Mouse (Mus musculus) G1E (cell line): ENCODE measurements around the gene Mpeg1.

ENCODE experiments used
- CTCF ChIP-seq: IDR thresholded peaks from 2 replicates; pipeline ENCODE4 v1.5.1; 2012; ENCODE audit warnings: low read depth, low read length, inconsistent platforms, mixed read lengths
- GATA2 ChIP-seq: IDR thresholded peaks from 2 replicates; pipeline ENCODE4 v1.6.1; 2012; ENCODE audit warnings: low read depth, low read length, inconsistent platforms, borderline replicate concordance
- TAL1 ChIP-seq: conservative IDR thresholded peaks from 2 replicates; pipeline ENCODE4 v1.6.1; 2012; ENCODE audit warnings: low read depth, low read length, inconsistent platforms, mixed read lengths

GRCm38 (mm10) chr19:12440103-12440725 is 20.4 kb upstream of the Mpeg1 start:
- no peak for TF ChIP-seq CTCF
- TF ChIP-seq TAL1 = no peak
- no peak for TF ChIP-seq GATA2
